Mouse (Mus musculus) heart, embryonic 10.5 days (tissue): ENCODE data around the gene Specc1. TPM values are rescaled to one million over a fixed set of nuclear protein-coding genes. Genes with fewer than 3 reads are reported as not detected.

Experiments used
- DNase-seq: peaks from one replicate; pipeline ENCODE4 v3.0.0-alpha.2; 2017; ENCODE audit warnings: low spot score
- H3K27ac ChIP-seq: fragments of 300-500 bp; sonication (generic); 2 replicates; pipeline ENCODE4 v1.5.1; 2016; ENCODE audit warnings: mild to moderate bottlenecking
- H3K27me3 ChIP-seq: fragments of 300-500 bp; sonication (generic); 2 replicates; pipeline ENCODE4 v1.6.1; 2016; ENCODE audit warnings: mild to moderate bottlenecking; ENCODE audit not compliant: poor library complexity, insufficient read depth, severe bottlenecking
- H3K36me3 ChIP-seq: fragments of 300-500 bp; sonication (generic); 2 replicates; pipeline ENCODE4 v1.6.1; 2016; ENCODE audit warnings: mild to moderate bottlenecking, moderate library complexity
- H3K4me1 ChIP-seq: fragments of 300-500 bp; sonication (generic); 2 replicates; pipeline ENCODE4 v1.6.1; 2016; ENCODE audit warnings: mild to moderate bottlenecking
- H3K4me3 ChIP-seq: fragments of 300-500 bp; sonication (generic); 2 replicates; pipeline ENCODE4 v1.5.1; 2016; ENCODE audit warnings: mild to moderate bottlenecking, moderate library complexity
- H3K9me3 ChIP-seq: fragments of 300-500 bp; sonication (generic); 2 replicates; pipeline ENCODE4 v1.6.1; 2016; ENCODE audit warnings: mild to moderate bottlenecking, moderate library complexity
- WGBS: fragments of 180-500 bp; shearing (Covaris S2); methylation state at CpG from one replicate; pipeline ENCODE4 v1.1.7; 2016; 5-methylcytosine and 5-hydroxymethylcytosine counted together
- polyA plus RNA-seq: library from polyadenylated mRNA; unstranded; fragments of >200 nt; fragmentation: Nextera tagmentation; extraction: Ambion mirVana; gene quantifications from 2 replicates; pipeline ENCODE4 v1.2.1, GENCODE M21; 2016

Specc1 gene
- polyA plus RNA-seq, 1 experiment from 2014 or later: 9.2 TPM

DNA sequence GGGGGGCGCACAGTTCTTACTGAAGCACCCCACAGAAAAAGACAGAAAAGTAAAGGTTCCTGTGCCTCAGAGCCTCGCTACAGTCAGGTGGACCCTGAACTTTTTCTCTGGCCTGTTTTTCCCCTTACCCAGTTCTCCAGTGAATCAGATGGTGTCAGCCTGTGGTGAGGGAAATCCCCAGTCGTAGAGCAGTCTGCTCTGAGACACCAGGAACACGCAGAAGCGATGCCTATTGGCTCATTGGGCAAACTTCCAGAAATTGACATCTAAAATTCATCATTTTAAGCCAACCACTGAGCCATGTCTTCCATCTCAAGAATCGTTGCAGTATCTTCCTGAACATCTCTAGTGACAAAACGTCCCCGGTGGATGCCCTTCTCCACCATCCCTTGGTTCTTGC, 230.5 kb downstream of the Specc1 start:
- H3K4me3 ChIP-seq: no peak overlapping the region
- H3K27ac ChIP-seq: no peak overlapping the region
- no peak for DNase-seq
- WGBS: 87% methylated on average over 8 of the region's 8 CpGs
- no peaks in the 10 kb centered on the region for H3K9me3 ChIP-seq
- H3K4me1 ChIP-seq: no peaks in the 10 kb centered on the region
- no peaks in the 10 kb centered on the region for H3K36me3 ChIP-seq
- H3K27me3 ChIP-seq: no peaks in the 10 kb centered on the region

- Histone ChIP-seq H3K27me3 (no peaks in the 10 kb centered on the region), H3K9me3 (no peaks in the 10 kb centered on the region), H3K27ac (no peak overlapping the region), H3K4me1 (no peaks in the 10 kb centered on the region), H3K36me3 (no peaks in the 10 kb centered on the region), H3K4me3 (no peak overlapping the region)
- WGBS: 81% methylated on average over 3 of the region's 3 CpGs
- DNase-seq: no peak
Observed at GRCm38 (mm10) chr11:62192050-62192449, 235.5 kb downstream of the Specc1 start.

- DNase-seq: no peak
- WGBS: 91% methylated on average over 3 of the region's 3 CpGs
- no peaks in the 10 kb centered on the region for H3K27me3 ChIP-seq
- no peak overlapping the region for H3K27ac ChIP-seq
- no peaks in the 10 kb centered on the region for H3K4me1 ChIP-seq
- no peak overlapping the region for H3K4me3 ChIP-seq
- H3K9me3 ChIP-seq: no peaks in the 10 kb centered on the region
- no peaks in the 10 kb centered on the region for H3K36me3 ChIP-seq
Observed at GRCm38 (mm10) chr11:62193116-62193515, 236.6 kb downstream of the Specc1 start.

- no peaks in the 10 kb centered on the region for H3K27me3 ChIP-seq
- H3K9me3 ChIP-seq: no peaks in the 10 kb centered on the region
- no peak for DNase-seq
- H3K36me3 ChIP-seq: no peaks in the 10 kb centered on the region
- no peak overlapping the region for H3K4me3 ChIP-seq
- H3K27ac ChIP-seq: no peak overlapping the region
- H3K4me1 ChIP-seq: no peaks in the 10 kb centered on the region
Observed at GRCm38 (mm10) chr11:62194217-62194616, 237.7 kb downstream of the Specc1 start.

DNA sequence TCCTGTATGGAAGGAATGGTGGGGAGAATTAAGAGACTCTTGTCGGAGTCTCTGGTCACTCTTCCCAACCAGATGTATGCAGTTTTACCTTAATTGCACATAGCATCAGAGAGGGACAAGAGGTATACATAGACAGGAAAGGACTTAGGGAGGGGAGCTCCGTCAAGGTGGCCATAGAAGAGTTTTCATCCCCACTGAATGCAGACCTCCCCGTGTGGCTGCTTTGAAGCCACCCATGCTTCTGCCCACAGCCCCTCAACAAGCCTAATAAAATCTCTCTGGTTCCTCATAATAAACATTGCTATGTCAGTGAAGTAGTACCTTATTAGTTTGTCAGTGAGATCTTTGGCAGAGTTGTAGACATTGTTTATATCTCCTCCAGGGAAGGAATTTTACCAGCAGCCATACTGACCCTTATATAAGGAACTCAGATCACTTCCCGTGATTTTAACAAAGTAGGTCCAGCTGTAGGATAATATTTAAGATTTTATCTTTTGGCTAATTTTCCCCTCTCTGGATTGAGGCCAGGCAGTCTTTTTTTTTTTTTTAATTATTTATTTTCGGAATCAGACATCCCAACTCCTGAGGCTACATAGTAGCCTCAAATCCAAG, 244.4 kb downstream of the Specc1 start:
- no peak overlapping the region for H3K27ac ChIP-seq
- no peak overlapping the region for H3K4me3 ChIP-seq
- H3K4me1 ChIP-seq: no peaks in the 10 kb centered on the region
- H3K27me3 ChIP-seq: no peaks in the 10 kb centered on the region
- 73% methylated on average over 5 of the region's 5 CpGs for WGBS
- no peaks in the 10 kb centered on the region for H3K9me3 ChIP-seq
- DNase-seq: peak; percentile 69
- no peaks in the 10 kb centered on the region for H3K36me3 ChIP-seq

DNA sequence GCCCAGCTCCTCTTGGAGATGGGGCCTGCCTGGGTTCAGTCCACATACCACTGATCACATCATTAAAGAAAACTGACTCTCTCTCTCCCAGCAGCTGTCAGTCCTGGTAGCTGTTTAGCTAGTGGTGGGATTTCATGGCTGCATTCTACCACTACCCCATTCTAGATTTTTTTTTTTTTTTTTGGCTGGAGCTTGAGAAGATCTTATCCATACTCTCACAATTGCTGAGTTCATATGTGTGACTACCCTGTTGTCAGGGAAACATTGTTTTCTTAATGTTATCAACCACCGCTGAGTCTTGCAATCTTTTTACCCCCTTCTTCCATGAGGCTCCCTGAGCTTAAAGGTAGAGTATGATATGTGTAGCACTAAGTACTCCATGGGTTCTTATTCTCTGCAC, 246.1 kb downstream of the Specc1 start:
- Histone ChIP-seq H3K4me3 (no peak overlapping the region), H3K9me3 (no peaks in the 10 kb centered on the region), H3K27me3 (no peaks in the 10 kb centered on the region), H3K27ac (no peak overlapping the region), H3K36me3 (no peaks in the 10 kb centered on the region), H3K4me1 (no peaks in the 10 kb centered on the region)
- DNase-seq: no peak
- 66% methylated on average over 1 of the region's 1 CpGs for WGBS

DNA sequence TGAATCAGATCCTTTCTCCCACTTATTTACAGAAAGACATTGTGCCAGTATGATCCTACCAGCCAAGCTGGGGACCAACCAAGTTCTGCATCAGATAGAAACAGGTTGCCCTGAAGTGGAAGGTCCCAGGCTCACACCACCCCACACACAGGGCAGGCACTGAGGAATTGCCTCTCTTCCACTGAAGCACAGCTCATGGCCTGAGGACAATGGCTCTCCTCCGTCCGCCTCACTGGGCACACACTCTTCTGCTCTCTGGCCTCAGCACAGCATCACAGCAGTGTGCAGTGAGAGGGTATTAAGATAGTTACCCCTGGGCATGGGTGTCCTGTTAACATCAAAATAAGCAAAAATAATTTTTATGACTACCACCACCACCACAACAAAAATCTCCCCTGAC, 252.5 kb downstream of the Specc1 start:
- no peaks in the 10 kb centered on the region for H3K9me3 ChIP-seq
- WGBS: 81% methylated on average over 2 of the region's 2 CpGs
- peak; percentile 20 for DNase-seq
- H3K4me3 ChIP-seq: no peak overlapping the region
- no peaks in the 10 kb centered on the region for H3K36me3 ChIP-seq
- H3K4me1 ChIP-seq: no peaks in the 10 kb centered on the region
- no peak overlapping the region; the same call in 1 of the 2 replicates for H3K27ac ChIP-seq
- no peaks in the 10 kb centered on the region for H3K27me3 ChIP-seq

DNA sequence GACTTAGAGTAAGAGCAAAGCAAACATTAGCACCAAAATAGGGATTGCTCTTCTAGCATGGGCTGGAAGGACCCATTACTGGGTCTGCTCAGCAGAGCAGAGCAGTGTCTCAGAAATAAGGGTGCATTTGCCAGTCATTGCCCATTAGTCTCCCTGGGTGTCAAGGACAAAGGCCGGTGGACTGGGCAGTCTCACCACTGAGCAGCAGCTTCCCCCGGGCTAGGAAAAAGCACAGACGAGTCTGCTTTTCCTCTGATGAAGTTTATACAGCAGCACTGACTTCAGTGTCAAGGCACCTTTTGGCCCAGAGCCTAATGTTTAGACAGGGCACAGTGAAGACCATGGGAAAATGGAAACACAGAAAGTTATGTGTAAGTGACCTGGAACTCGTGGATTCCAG, 253.3 kb downstream of the Specc1 start:
- Histone ChIP-seq H3K9me3 (no peaks in the 10 kb centered on the region), H3K27ac (no peak overlapping the region), H3K4me1 (no peaks in the 10 kb centered on the region), H3K4me3 (no peak overlapping the region), H3K36me3 (no peaks in the 10 kb centered on the region), H3K27me3 (no peaks in the 10 kb centered on the region)
- 47% methylated on average over 4 of the region's 4 CpGs for WGBS
- DNase-seq: peak; percentile 58

GRCm38 (mm10) chr11:62213384-62213989, 256.9 kb downstream of the Specc1 start:
- peak; percentile 46 for DNase-seq
- 83% methylated on average over 12 of the region's 12 CpGs for WGBS
- no peaks in the 10 kb centered on the region for H3K27me3 ChIP-seq
- no peaks in the 10 kb centered on the region for H3K36me3 ChIP-seq
- no peak overlapping the region for H3K4me3 ChIP-seq
- H3K9me3 ChIP-seq: no peaks in the 10 kb centered on the region
- H3K4me1 ChIP-seq: no peaks in the 10 kb centered on the region
- no peak overlapping the region for H3K27ac ChIP-seq

DNA sequence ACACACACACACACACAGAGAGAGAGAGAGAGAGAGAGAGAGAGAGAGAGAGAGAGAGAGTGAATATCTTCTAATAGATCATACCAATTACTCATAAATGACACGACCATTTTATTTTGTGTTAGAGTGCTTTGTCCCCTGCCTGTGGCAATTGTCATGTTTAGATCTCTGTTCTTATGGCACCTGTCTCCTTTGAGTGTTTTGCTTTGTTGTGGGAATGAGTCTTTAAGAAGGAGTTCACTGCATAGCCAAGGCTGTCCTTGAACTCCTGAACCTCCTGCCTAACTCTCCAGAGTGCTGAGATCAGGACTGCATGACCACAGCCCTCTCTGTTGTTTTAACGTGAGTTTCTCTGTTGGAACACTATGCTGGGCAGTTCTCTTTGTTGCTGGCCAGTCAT, 258.5 kb downstream of the Specc1 start:
- no peaks in the 10 kb centered on the region for H3K9me3 ChIP-seq
- no peaks in the 10 kb centered on the region for H3K27me3 ChIP-seq
- H3K4me3 ChIP-seq: no peak overlapping the region
- H3K4me1 ChIP-seq: 0 out of 2 replicates have a peak, but pooled peaks cover 3% of the 10 kb centered on the region
- H3K36me3 ChIP-seq: no peaks in the 10 kb centered on the region
- no peak for DNase-seq
- WGBS: 63% methylated on average over 2 of the region's 2 CpGs
- no peak overlapping the region for H3K27ac ChIP-seq

DNA sequence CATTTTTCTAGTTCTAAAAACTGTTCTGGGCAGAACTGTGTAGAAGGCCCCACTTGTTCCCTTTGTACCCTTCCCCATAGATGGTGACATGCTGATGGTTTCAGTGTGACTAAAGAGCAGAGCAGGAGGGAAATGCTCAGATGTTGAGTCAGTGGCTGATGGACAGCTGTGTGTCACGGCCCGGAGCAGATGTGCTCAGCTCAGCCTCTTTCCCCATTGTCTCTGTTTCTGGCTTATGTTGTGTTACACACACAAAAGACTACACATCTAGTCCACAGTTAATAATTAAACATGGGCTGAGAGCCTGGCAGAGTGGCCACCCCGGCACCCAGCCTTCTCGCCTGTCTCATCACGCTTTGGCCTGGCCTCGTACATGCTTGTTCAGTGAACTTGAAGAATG, 261.2 kb downstream of the Specc1 start:
- 82% methylated on average over 6 of the region's 6 CpGs for WGBS
- no peaks in the 10 kb centered on the region for H3K9me3 ChIP-seq

GRCm38 (mm10) chr11:62220756-62221510, 264.4 kb downstream of the Specc1 start:
- Histone ChIP-seq H3K4me1 (peaks cover 23% of the 10 kb centered on the region), H3K27me3 (no peaks in the 10 kb centered on the region), H3K36me3 (no peaks in the 10 kb centered on the region), H3K4me3 (no peak overlapping the region), H3K9me3 (no peaks in the 10 kb centered on the region), H3K27ac (no peak overlapping the region)
- DNase-seq: no peak
- 52% methylated on average over 7 of the region's 7 CpGs for WGBS

More for the DNA sequence above, 261.2 kb downstream of the Specc1 start:
- Histone ChIP-seq H3K4me3 (no peak overlapping the region), H3K27me3 (no peaks in the 10 kb centered on the region), H3K4me1 (peaks cover 23% of the 10 kb centered on the region), H3K36me3 (no peaks in the 10 kb centered on the region), H3K27ac (no peak overlapping the region)
- DNase-seq: no peak

GRCm38 (mm10) chr11:62223416-62223815, 266.9 kb downstream of the Specc1 start:
- no peaks in the 10 kb centered on the region for H3K36me3 ChIP-seq
- whole genome bisulfite sequencing: 84% methylated on average over 5 of the region's 5 CpGs

More at GRCm38 (mm10) chr11:62223416-62223815, 266.9 kb downstream of the Specc1 start:
- H3K27me3 ChIP-seq: no peaks in the 10 kb centered on the region
- no peak overlapping the region for H3K4me3 ChIP-seq
- H3K4me1 ChIP-seq: peaks cover 23% of the 10 kb centered on the region
- no peak overlapping the region for H3K27ac ChIP-seq
- DNase-seq: no peak
- no peaks in the 10 kb centered on the region for H3K9me3 ChIP-seq
